Comparison of ENCODE assay signal across 8 mouse cellular contexts in genomic region chr1:87854851-87855251, GRCm38 (mm10). TPM values are rescaled to one million over a fixed set of nuclear protein-coding genes. Genes with fewer than 3 reads are reported as not detected.
DNase-seq lines count a peak whose midpoint lies in the region; ATAC-seq and TF ChIP-seq lines count a peak whose summit lies in the region.

No protein-coding gene starts in this region.

- H3K9ac ChIP-seq in lung, embryonic 16.5 days (ENCODE audit: low read length) = peak overlapping the region; percentile 94; the same call in 1 of the 2 replicates
- H3K9ac ChIP-seq in embryonic facial prominence, embryonic 13.5 days = peak overlapping the region; percentile 17
- 0 out of 2 replicates have a peak overlapping the region, but pooled peaks have one; percentile 95 for H3K9ac ChIP-seq in intestine, embryonic 15.5 days

- no peaks in the 10 kb centered on the region for H3K36me3 ChIP-seq in lung, embryonic 16.5 days (ENCODE audit: control insufficient read depth, insufficient read depth, low read length)
- H3K36me3 ChIP-seq in embryonic facial prominence, embryonic 13.5 days = no peaks in the 10 kb centered on the region
- H3K36me3 ChIP-seq in intestine, embryonic 15.5 days = no peaks in the 10 kb centered on the region
- no peaks in the 10 kb centered on the region for H3K36me3 ChIP-seq in myocyte (ENCODE audit: control insufficient read depth, insufficient read depth)

- no peak for ATAC-seq in lung, embryonic 16.5 days (ENCODE audit: low read depth)
- ATAC-seq in embryonic facial prominence, embryonic 13.5 days (ENCODE audit: insufficient number of reproducible peaks, insufficient read depth, low FRiP score, low TSS enrichment, low read depth) = no peak
- ATAC-seq in intestine, embryonic 15.5 days = no peak

- peak overlapping the region; percentile 98 for H3K4me2 ChIP-seq in lung, embryonic 16.5 days (ENCODE audit: low read depth, low read length)
- H3K4me2 ChIP-seq in embryonic facial prominence, embryonic 13.5 days = peak overlapping the region; percentile 94
- peak overlapping the region; percentile 92 for H3K4me2 ChIP-seq in intestine, embryonic 15.5 days (replicated peaks)
- H3K4me2 ChIP-seq in myocyte (ENCODE audit: low read depth) = peak overlapping the region; percentile 91

- no peak overlapping the region for H3K27ac ChIP-seq in lung, embryonic 16.5 days (ENCODE audit: low read length)
- H3K27ac ChIP-seq in embryonic facial prominence, embryonic 13.5 days = no peak overlapping the region
- H3K27ac ChIP-seq in intestine, embryonic 15.5 days = no peak overlapping the region

- no peaks in the 10 kb centered on the region for H3K27me3 ChIP-seq in lung, embryonic 16.5 days (ENCODE audit: control insufficient read depth, insufficient read depth, low read depth, low read length)
- H3K27me3 ChIP-seq in embryonic facial prominence, embryonic 13.5 days = no peaks in the 10 kb centered on the region
- no peaks in the 10 kb centered on the region for H3K27me3 ChIP-seq in intestine, embryonic 15.5 days (replicated peaks)
- H3K27me3 ChIP-seq in myocyte (ENCODE audit: control insufficient read depth, insufficient read depth, insufficient read length) = no peaks in the 10 kb centered on the region

- no peaks in the 10 kb centered on the region for H3K9me3 ChIP-seq in lung, embryonic 16.5 days (ENCODE audit: control insufficient read depth, low read length)
- H3K9me3 ChIP-seq in embryonic facial prominence, embryonic 13.5 days = no peaks in the 10 kb centered on the region
- no peaks in the 10 kb centered on the region for H3K9me3 ChIP-seq in intestine, embryonic 15.5 days

- peak overlapping the region; percentile 88 for H3ac ChIP-seq in myocyte (ENCODE audit: control insufficient read depth, insufficient read length)

- H3K79me2 ChIP-seq in myocyte (ENCODE audit: control insufficient read depth, insufficient read depth) = peaks cover 59% of the 10 kb centered on the region

- 41% methylated on average over 2 of the region's 2 CpGs for WGBS in lung, embryonic 16.5 days
- WGBS in embryonic facial prominence, embryonic 13.5 days = 28% methylated on average over 2 of the region's 2 CpGs
- WGBS in intestine, embryonic 15.5 days = 23% methylated on average over 2 of the region's 2 CpGs

- no peak for TF ChIP-seq POLR2A in myocyte (IDR thresholded peaks at IDR 0.05; ENCODE audit: insufficient read length, low read depth)

- intact Hi-C loops in gastrocnemius, postnatal 14 days (cut with DNase I; ENCODE audit: low total_unique reads) = no loop called here

- peaks cover 35% of the 10 kb centered on the region for H3K4me1 ChIP-seq in lung, embryonic 16.5 days (replicated peaks; ENCODE audit: control insufficient read depth, insufficient read depth, low read length)
- peaks cover 27% of the 10 kb centered on the region for H3K4me1 ChIP-seq in embryonic facial prominence, embryonic 13.5 days
- H3K4me1 ChIP-seq in intestine, embryonic 15.5 days (replicated peaks) = peaks cover 23% of the 10 kb centered on the region

- peak overlapping the region; percentile 89 for H3K4me3 ChIP-seq in lung, embryonic 16.5 days (ENCODE audit: low read length)
- H3K4me3 ChIP-seq in embryonic facial prominence, embryonic 13.5 days = peak overlapping the region; percentile 97; the same call in 1 of the 2 replicates
- 0 out of 2 replicates have a peak overlapping the region, but pooled peaks have one; percentile 98 for H3K4me3 ChIP-seq in intestine, embryonic 15.5 days (replicated peaks)
- peak overlapping the region; percentile 84 for H3K4me3 ChIP-seq in myocyte

- DNase-seq in lung, postnatal 25 days (ENCODE audit: low spot score) = no peak
- DNase-seq in yolk sac, embryonic 10.5 days (ENCODE audit: low spot score) = no peak
- no peak for DNase-seq in gastrocnemius, postnatal 14 days
- no peak for DNase-seq in right cerebral cortex, adult 2 months (ENCODE audit: low spot score in 2 of 2)

TF ChIP-seq in myocyte, 11 proteins besides CTCF, POLR2A, EP300 and RAD21:
- TF ChIP-seq POLR2AphosphoS2 (IDR thresholded peaks at IDR 0.05; ENCODE audit: insufficient read length, low read depth) (no peak), REST (IDR thresholded peaks at IDR 0.05; ENCODE audit: insufficient read depth, insufficient read length) (no peak)

RNA-seq across cellular contexts. Expression of gene Dgkd, which starts 1.8 kb away (rescaled TPM):
- 32.9 and 33.9 TPM in 2 replicates for polyA plus RNA-seq in lung, embryonic 16.5 days (2015; fragmentation: Nextera tagmentation; extraction: Ambion mirVana)
- polyA plus RNA-seq in embryonic facial prominence, embryonic 13.5 days (2015; fragmentation: Nextera tagmentation; extraction: Ambion mirVana) = 28.8 and 33.0 TPM in 2 replicates
- polyA plus RNA-seq in intestine, embryonic 15.5 days (2015; fragmentation: Nextera tagmentation; extraction: Ambion mirVana) = 28.2 and 31.8 TPM in 2 replicates
- 59.3 TPM for polyA plus RNA-seq in myocyte (2012; fragmentation: generic; extraction: Trizol)
- 10 to 100 TPM; 37.7 to 39.9 TPM for total RNA-seq in gastrocnemius, postnatal 14 days (2021)

RNA-seq across cellular contexts. Expression of gene Sag, which starts 51.4 kb away (rescaled TPM):
- 1.1 and 1.2 TPM in 2 replicates for polyA plus RNA-seq in lung, embryonic 16.5 days (2015; fragmentation: Nextera tagmentation; extraction: Ambion mirVana)
- 2.1 and 3.2 TPM in 2 replicates for polyA plus RNA-seq in embryonic facial prominence, embryonic 13.5 days (2015; fragmentation: Nextera tagmentation; extraction: Ambion mirVana)
- polyA plus RNA-seq in intestine, embryonic 15.5 days (2015; fragmentation: Nextera tagmentation; extraction: Ambion mirVana) = 0.78 and 0.88 TPM in 2 replicates
- 0.72 TPM for polyA plus RNA-seq in myocyte (2012; fragmentation: generic; extraction: Trizol)
- total RNA-seq in gastrocnemius, postnatal 14 days (2021) = under 1 TPM; 0.13 to 0.14 TPM

Comparison
In these comparisons a context has a peak if more than half of its experiments do, and no peak if none do; other contexts are left out.
1. H3K9ac ChIP-seq: peak in every context shown above with its lines; median percentile 95 in intestine, embryonic 15.5 days; 94 in lung, embryonic 16.5 days; 17 in embryonic facial prominence, embryonic 13.5 days.